Mouse (Mus musculus): ENCODE data around the gene Lrrn3. TPM values are rescaled to one million over a fixed set of nuclear protein-coding genes. Genes with fewer than 3 reads are reported as not detected.

The Lrrn3 gene
- polyA plus RNA-seq, 1 experiment from 2014 or later, result 6.0 TPM

- H3K36me3 ChIP-seq (ENCODE audit: control insufficient read depth, insufficient read depth, low read length), result no peaks in the 10 kb centered on the region
- WGBS, result 90% methylated on average over 3 of the region's 3 CpGs
- ATAC-seq (replicated peaks; ENCODE audit: low FRiP score) (no peak), DNase-seq (ENCODE audit: low spot score) (no peak)
- no peak overlapping the region for H3K27ac ChIP-seq (ENCODE audit: low read depth, low read length)
- no peak overlapping the region for H3K4me3 ChIP-seq (ENCODE audit: low read depth, low read length)
- H3K27me3 ChIP-seq (replicated peaks; ENCODE audit: control insufficient read depth, insufficient read depth, low read length), result no peaks in the 10 kb centered on the region
- no peak overlapping the region for H3K4me2 ChIP-seq
- H3K9me3 ChIP-seq (ENCODE audit: control insufficient read depth, low read length), result no peaks in the 10 kb centered on the region
- no peak overlapping the region for H3K9ac ChIP-seq (ENCODE audit: low read depth, low read length)
- no peaks in the 10 kb centered on the region for H3K4me1 ChIP-seq (replicated peaks; ENCODE audit: control insufficient read depth, insufficient read depth, low read length)
Observed at GRCm38 (mm10) chr12:41468374-41468991, 17.7 kb downstream of the Lrrn3 start.

- DNase-seq (ENCODE audit: low spot score), result no peak
- H3K4me3 ChIP-seq (ENCODE audit: low read depth, low read length), result no peak overlapping the region
Observed at GRCm38 (mm10) chr12:41438446-41438845, 47.8 kb downstream of the Lrrn3 start.

GRCm38 (mm10) chr12:41436206-41436985, 49.8 kb downstream of the Lrrn3 start:
- H3K36me3 ChIP-seq (ENCODE audit: control insufficient read depth, insufficient read depth, low read length), result no peaks in the 10 kb centered on the region
- ATAC-seq (replicated peaks; ENCODE audit: low FRiP score) (no peak), DNase-seq (ENCODE audit: low spot score) (no peak)
- no peak overlapping the region for H3K9ac ChIP-seq (ENCODE audit: low read depth, low read length)
- 72% methylated on average over 5 of the region's 5 CpGs for WGBS
- H3K4me3 ChIP-seq (ENCODE audit: low read depth, low read length), result no peak overlapping the region
- no peaks in the 10 kb centered on the region for H3K4me1 ChIP-seq (replicated peaks; ENCODE audit: control insufficient read depth, insufficient read depth, low read length)
- H3K4me2 ChIP-seq, result no peak overlapping the region
- H3K27me3 ChIP-seq (replicated peaks; ENCODE audit: control insufficient read depth, insufficient read depth, low read length), result no peaks in the 10 kb centered on the region
- no peak overlapping the region for H3K27ac ChIP-seq (ENCODE audit: low read depth, low read length)
- no peaks in the 10 kb centered on the region for H3K9me3 ChIP-seq (ENCODE audit: control insufficient read depth, low read length)

More at GRCm38 (mm10) chr12:41438446-41438845, 47.8 kb downstream of the Lrrn3 start:
- H3K36me3 ChIP-seq (ENCODE audit: control insufficient read depth, insufficient read depth, low read length), result no peaks in the 10 kb centered on the region
- no peaks in the 10 kb centered on the region for H3K9me3 ChIP-seq (ENCODE audit: control insufficient read depth, low read length)
- H3K4me1 ChIP-seq (replicated peaks; ENCODE audit: control insufficient read depth, insufficient read depth, low read length), result no peaks in the 10 kb centered on the region
- no peak for ATAC-seq (replicated peaks; ENCODE audit: low FRiP score)
- no peak overlapping the region for H3K9ac ChIP-seq (ENCODE audit: low read depth, low read length)
- no peak overlapping the region for H3K4me2 ChIP-seq
- no peaks in the 10 kb centered on the region for H3K27me3 ChIP-seq (replicated peaks; ENCODE audit: control insufficient read depth, insufficient read depth, low read length)
- 69% methylated on average over 4 of the region's 4 CpGs for WGBS
- H3K27ac ChIP-seq (ENCODE audit: low read depth, low read length), result no peak overlapping the region

- Histone ChIP-seq H3K9ac (ENCODE audit: low read depth, low read length) (no peak overlapping the region), H3K27ac (ENCODE audit: low read depth, low read length) (no peak overlapping the region), H3K36me3 (ENCODE audit: control insufficient read depth, insufficient read depth, low read length) (no peaks in the 10 kb centered on the region), H3K9me3 (ENCODE audit: control insufficient read depth, low read length) (no peaks in the 10 kb centered on the region), H3K27me3 (replicated peaks; ENCODE audit: control insufficient read depth, insufficient read depth, low read length) (no peaks in the 10 kb centered on the region), H3K4me1 (replicated peaks; ENCODE audit: control insufficient read depth, insufficient read depth, low read length) (no peaks in the 10 kb centered on the region), H3K4me3 (ENCODE audit: low read depth, low read length) (no peak overlapping the region), H3K4me2 (no peak overlapping the region)
- ATAC-seq (replicated peaks; ENCODE audit: low FRiP score), result no peak
- no peak for DNase-seq (ENCODE audit: low spot score)
Observed at GRCm38 (mm10) chr12:41428806-41429205, 57.4 kb downstream of the Lrrn3 start.

GRCm38 (mm10) chr12:41427464-41427863, 58.8 kb downstream of the Lrrn3 start:
- Histone ChIP-seq H3K4me2 (no peak overlapping the region), H3K36me3 (ENCODE audit: control insufficient read depth, insufficient read depth, low read length) (no peaks in the 10 kb centered on the region), H3K9ac (ENCODE audit: low read depth, low read length) (no peak overlapping the region), H3K9me3 (ENCODE audit: control insufficient read depth, low read length) (no peaks in the 10 kb centered on the region), H3K27me3 (replicated peaks; ENCODE audit: control insufficient read depth, insufficient read depth, low read length) (no peaks in the 10 kb centered on the region), H3K27ac (ENCODE audit: low read depth, low read length) (no peak overlapping the region), H3K4me1 (replicated peaks; ENCODE audit: control insufficient read depth, insufficient read depth, low read length) (no peaks in the 10 kb centered on the region), H3K4me3 (ENCODE audit: low read depth, low read length) (no peak overlapping the region)
- DNase-seq (ENCODE audit: low spot score) (no peak), ATAC-seq (replicated peaks; ENCODE audit: low FRiP score) (no peak)
- 66% methylated on average over 5 of the region's 5 CpGs for WGBS

GRCm38 (mm10) chr12:41425101-41425679, 61.0 kb downstream of the Lrrn3 start:
- no peaks in the 10 kb centered on the region for H3K36me3 ChIP-seq (ENCODE audit: control insufficient read depth, insufficient read depth, low read length)
- H3K27ac ChIP-seq (ENCODE audit: low read depth, low read length), result no peak overlapping the region
- no peak for ATAC-seq (replicated peaks; ENCODE audit: low FRiP score)
- H3K4me2 ChIP-seq, result no peak overlapping the region
- WGBS, result 77% methylated on average over 9 of the region's 9 CpGs
- H3K4me3 ChIP-seq (ENCODE audit: low read depth, low read length), result no peak overlapping the region
- H3K27me3 ChIP-seq (replicated peaks; ENCODE audit: control insufficient read depth, insufficient read depth, low read length), result no peaks in the 10 kb centered on the region
- H3K4me1 ChIP-seq (replicated peaks; ENCODE audit: control insufficient read depth, insufficient read depth, low read length), result no peaks in the 10 kb centered on the region
- no peak for DNase-seq (ENCODE audit: low spot score)
- no peak overlapping the region for H3K9ac ChIP-seq (ENCODE audit: low read depth, low read length)
- no peaks in the 10 kb centered on the region for H3K9me3 ChIP-seq (ENCODE audit: control insufficient read depth, low read length)

GRCm38 (mm10) chr12:41417961-41418360, 68.3 kb downstream of the Lrrn3 start:
- H3K4me1 ChIP-seq (replicated peaks; ENCODE audit: control insufficient read depth, insufficient read depth, low read length), result no peaks in the 10 kb centered on the region
- H3K27me3 ChIP-seq (replicated peaks; ENCODE audit: control insufficient read depth, insufficient read depth, low read length), result no peaks in the 10 kb centered on the region
- 92% methylated on average over 4 of the region's 4 CpGs for WGBS
- no peaks in the 10 kb centered on the region for H3K36me3 ChIP-seq (ENCODE audit: control insufficient read depth, insufficient read depth, low read length)
- H3K9me3 ChIP-seq (ENCODE audit: control insufficient read depth, low read length), result no peaks in the 10 kb centered on the region
- no peak overlapping the region for H3K4me2 ChIP-seq
- ATAC-seq (replicated peaks; ENCODE audit: low FRiP score), result no peak
- DNase-seq (ENCODE audit: low spot score), result no peak
- H3K9ac ChIP-seq (ENCODE audit: low read depth, low read length), result no peak overlapping the region
- no peak overlapping the region for H3K4me3 ChIP-seq (ENCODE audit: low read depth, low read length)
- no peak overlapping the region for H3K27ac ChIP-seq (ENCODE audit: low read depth, low read length)

GRCm38 (mm10) chr12:41417099-41417498, 69.1 kb downstream of the Lrrn3 start:
- WGBS, result 62% methylated on average over 3 of the region's 3 CpGs
- Histone ChIP-seq H3K4me1 (replicated peaks; ENCODE audit: control insufficient read depth, insufficient read depth, low read length) (no peaks in the 10 kb centered on the region), H3K27me3 (replicated peaks; ENCODE audit: control insufficient read depth, insufficient read depth, low read length) (no peaks in the 10 kb centered on the region), H3K9me3 (ENCODE audit: control insufficient read depth, low read length) (no peaks in the 10 kb centered on the region), H3K9ac (ENCODE audit: low read depth, low read length) (no peak overlapping the region), H3K27ac (ENCODE audit: low read depth, low read length) (peak overlapping the region; percentile 48; the same call in 1 of the 2 replicates), H3K4me3 (ENCODE audit: low read depth, low read length) (no peak overlapping the region), H3K4me2 (no peak overlapping the region), H3K36me3 (ENCODE audit: control insufficient read depth, insufficient read depth, low read length) (no peaks in the 10 kb centered on the region)
- DNase-seq (ENCODE audit: low spot score) (no peak), ATAC-seq (replicated peaks; ENCODE audit: low FRiP score) (peak; percentile 78)
